Mouse (Mus musculus) heart, postnatal 36 days (tissue): ENCODE measurements around the gene Spata13. TPM values are rescaled to one million over a fixed set of nuclear protein-coding genes. Genes with fewer than 3 reads are reported as not detected.

Source experiments
- DNase-seq, 2 experiments: peaks; one replicate each; pipeline ENCODE4 v3.0.0; 2021 to 2022
- intact Hi-C: fragments of 180-260 bp; cut with DNase I; formaldehyde crosslinking; loops from one replicate; pipeline ENCODE4 v1.15.1; 2025
- total RNA-seq, 2 experiments: library from RNA; stranded (reverse); gene quantifications; 2 replicates each; pipeline ENCODE4 v1.2.3; 2021

Spata13 gene
- total RNA-seq, result 10 to 100 TPM; 13.5 to 16.4 TPM

DNA sequence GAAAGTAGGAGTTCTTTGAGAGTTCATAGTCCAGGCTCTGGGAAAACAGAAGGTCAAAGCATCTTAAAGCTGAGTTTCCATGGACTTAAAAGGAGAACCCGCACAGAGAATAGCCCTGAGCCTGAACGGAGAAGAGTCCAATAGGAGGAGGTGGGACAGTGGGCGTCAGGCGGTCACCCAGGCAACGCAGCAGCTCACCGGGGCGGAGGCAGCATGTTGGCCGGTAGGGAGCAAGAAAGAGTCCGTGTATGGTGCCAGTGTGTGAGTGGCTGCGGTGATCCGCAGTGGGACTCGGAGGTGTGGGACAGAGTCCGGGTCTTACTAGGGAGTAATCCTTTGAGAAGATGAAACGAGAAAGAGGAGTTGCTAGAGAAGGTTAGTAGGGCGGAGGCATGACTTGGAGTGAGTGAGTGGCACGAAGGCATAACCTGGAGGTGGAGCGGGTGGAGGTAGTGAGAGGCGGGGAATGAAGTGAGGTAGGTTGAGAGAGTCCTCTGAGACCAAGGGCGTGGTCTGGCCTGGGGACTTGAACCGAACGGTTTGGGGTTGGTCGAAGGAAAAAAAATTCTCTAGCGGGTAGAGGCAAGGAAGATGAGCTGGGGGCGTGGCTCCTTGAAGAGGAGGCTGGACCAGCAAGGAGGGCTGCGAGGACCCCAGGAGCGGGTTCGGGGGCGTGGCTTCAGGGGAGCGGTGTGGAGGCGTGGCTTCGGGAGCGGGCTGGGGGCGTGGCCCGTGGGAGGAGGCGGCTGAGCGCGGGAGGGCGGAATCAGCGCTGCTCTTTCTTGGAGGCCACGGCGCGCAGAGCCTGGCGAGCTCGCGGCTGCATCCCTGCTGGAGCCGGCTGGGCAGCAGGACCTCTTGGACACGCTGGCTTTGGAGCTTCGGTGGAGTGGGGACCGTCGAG is at the start of gene Spata13:
Gene Spata13, plus strand, starts transcription at position 41 of the 904 bp plus-strand sequence.
- intact Hi-C loops, result no loop called here
- DNase-seq, result peak; percentile 82 to 83

DNA sequence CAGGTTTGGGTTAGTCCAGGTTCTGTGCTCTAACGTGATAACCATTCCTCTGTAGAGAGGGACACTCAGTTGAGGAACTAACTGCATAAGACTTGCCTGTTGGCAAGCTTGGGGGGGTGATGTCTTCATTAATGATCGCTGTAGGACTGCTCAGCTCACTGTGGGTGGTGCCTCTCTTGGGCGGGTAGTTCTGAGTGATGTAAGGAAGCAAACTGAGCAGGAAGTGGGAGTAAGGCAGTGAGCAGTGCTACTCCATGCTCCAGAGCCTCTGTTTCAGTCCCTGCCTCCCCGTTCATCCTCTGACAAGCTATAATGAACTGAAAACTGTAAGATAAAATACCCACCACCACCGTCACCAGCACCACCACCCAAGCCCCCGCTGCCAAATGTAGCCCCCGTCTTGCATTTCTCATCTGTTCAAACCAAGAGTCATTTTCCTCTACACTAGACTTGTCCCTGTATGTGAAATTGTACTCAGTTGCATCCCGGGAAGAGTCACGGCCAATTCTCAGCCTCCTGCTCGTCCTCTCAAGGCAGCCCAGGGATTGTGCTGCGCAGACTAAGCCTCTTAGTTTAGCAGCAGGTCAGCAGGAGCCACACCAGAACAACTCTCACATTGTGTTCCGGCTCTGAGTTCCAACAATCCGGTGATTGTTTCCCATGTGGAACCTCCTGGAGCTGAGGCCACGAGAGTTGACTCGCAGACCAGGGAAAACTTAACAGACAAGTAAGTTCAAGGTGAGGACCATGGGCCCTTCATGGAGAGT is 46.9 kb upstream of the Spata13 start:
- intact Hi-C loops, result no loop called here
- peak in 1 of 2 experiments; percentile 16 for DNase-seq

DNA sequence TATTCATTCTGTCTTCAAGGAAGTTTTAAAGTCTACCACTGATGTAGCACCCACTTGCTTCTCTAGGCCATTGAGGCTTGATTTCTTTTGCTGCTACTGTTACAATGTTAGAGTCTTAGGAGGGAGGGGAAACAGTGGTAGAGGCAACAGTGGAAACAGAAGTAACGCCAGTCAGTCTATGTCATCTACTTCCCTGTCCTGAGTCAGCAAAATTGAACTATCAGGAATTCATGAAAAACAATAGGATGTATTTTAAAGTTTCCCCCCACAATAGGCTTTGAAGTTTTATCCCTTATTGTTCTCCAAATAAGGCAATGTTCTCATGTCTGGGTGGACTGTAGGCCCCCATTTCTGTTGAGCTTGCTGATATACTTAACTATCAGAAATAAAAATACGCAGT is 44.8 kb upstream of the Spata13 start:
- no peak for DNase-seq
- intact Hi-C loops, result no loop called here

DNA sequence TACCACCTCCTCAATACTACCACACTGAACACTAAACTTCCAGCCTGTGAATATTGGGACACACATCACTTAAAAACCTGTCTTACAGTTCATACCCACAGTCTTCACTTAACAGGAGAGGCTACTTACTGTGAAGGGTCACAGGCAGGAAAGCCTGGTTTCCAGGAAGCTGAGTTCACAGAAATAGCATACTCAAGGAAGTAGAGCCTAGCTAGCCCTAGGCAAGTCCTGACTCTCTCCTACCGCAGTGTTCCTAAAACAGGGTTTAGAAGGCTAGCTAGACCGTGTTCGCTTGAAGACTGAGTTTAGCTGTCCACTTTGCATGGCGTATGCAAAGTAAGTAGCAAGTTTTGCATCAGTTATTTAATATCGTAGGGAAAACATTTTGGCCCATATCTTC is 41.5 kb upstream of the Spata13 start:
- no peak for DNase-seq
- intact Hi-C loops, result loop anchor here (2.0 to 5.0 kb wide), 2 partner anchors 35 to 62 kb away; no protein-coding TSS in a partner anchor

DNA sequence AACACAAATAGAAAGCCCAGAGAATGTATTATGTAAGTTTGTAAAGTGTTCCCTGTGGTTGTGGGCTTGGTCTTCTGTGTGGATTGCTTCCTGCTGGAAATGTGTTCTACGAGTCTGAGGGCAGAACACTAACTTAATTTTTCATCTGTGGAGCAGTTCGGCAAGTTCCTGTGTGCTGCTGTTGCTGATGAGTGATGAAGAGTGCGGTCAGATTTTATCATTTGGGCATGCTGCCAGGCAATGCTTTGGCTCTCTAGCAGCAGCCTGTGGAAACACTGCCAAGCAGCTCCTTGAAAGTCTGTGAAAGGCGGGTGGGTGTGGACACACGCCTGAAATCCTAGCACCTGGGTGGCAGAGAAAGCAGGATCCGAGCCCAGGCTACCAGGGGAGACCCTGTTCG is 41.0 kb upstream of the Spata13 start:
- intact Hi-C loops, result loop anchor here (2.0 to 5.0 kb wide), 2 partner anchors 36 to 62 kb away; no protein-coding TSS in a partner anchor
- peak; percentile 29 for DNase-seq

DNA sequence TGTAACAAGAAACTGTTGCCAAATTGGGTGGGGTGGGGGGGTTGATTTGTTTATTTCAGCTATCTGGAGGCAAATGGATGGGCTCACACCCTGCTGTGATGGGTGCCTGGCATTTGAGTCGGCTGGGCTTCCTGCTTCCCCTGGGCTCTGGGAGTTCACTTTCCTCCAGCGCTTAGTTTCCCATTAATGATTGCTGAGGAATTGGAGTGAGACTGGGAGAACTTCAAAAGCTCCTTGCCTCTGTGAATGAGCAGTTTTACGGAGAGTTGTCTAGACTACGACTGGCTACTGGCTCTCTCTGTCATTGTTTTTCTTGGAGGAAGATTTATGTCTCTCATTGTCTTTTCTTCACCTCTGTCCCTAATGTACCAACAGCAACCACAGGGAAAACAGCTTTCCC is 36.2 kb upstream of the Spata13 start:
- intact Hi-C loops, result loop anchor here (5.0 kb wide), 1 partner anchor 40 kb away; no protein-coding TSS in a partner anchor
- DNase-seq, result no peak

DNA sequence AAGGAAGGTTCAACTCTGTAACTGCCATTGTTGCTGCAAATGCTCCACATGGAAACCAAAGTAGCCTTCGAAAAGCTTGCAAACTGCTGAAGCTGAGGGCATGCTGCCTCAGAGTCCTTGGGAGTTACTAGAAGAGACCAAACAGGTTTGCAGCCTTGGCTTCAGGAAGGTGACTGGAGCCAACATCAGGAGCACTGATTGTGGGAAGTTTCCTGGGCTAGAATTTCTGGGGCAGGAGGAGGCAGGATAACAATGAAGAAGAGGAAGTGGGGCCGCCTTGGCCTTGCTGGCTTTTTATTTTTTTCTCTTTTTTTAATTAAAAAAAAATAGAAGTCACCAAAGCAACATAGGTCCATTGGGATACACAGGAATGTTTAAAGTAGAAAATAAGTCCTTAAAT is 34.8 kb upstream of the Spata13 start:
- peak in 1 of 2 experiments; percentile 17 for DNase-seq
- intact Hi-C loops, result loop anchor here (5.0 kb wide), 1 partner anchor 38 kb away; no protein-coding TSS in a partner anchor

DNA sequence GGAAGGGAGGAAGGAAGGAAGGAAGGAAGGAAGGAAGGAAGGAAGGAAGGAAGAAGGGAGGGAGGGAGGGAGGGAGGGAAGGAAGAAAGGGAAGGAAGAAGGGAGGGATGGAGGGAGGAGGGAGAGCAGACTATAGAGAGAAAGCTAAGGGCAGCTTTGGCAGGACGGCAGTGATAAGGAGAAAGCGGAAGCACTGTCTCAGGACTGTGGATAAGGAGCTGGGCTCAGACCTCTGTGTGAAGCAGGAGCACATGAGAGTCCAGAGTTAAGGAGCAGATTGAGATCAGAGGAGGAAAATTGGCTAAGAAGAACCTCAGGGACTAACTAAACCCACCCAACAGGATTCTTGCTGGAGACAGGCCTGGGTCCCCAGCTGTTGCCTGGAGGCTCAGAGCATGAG is 28.2 kb upstream of the Spata13 start:
- intact Hi-C loops, result no loop called here
- DNase-seq, result no peak

DNA sequence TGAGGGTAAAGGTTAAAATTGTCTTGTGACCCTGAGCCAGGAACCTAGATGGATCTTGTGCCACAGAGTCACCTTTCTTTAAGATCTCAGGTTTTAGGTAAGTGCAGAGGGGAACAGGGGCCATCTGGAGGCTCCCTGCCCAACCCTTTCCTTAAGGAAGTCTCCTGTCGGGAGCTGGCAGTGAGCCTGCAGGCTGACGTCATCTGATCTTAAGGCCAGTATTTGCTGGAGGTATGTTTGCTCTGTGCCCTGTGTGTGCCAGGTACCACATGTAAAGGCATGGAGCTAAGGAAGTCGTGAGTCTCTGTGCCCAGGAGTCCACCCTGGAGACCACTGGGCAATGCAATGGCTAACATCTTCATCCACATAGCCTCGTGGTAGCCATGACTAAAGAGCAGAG is 27.6 kb upstream of the Spata13 start:
- DNase-seq, result peak; percentile 24 to 47
- intact Hi-C loops, result no loop called here

DNA sequence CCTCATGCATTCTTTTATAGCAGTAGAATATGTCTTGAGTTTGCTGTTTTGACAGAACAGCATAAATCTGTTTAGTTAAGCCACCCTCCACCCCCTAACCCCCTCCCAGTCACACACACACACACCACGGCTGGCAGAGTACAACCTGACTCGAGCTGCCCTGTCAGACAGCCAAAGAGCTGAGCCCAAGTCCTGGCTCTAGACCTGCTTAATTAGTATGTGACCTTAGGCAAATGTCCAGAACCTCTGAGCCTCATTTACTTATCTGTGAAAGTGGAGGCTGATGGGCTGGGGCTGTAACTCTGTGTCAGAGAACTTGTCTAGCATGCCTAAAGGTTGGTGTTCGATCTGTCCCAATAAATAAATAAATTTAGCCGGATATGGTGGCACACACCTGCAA is 26.1 kb upstream of the Spata13 start:
- intact Hi-C loops, result no loop called here
- no peak for DNase-seq

DNA sequence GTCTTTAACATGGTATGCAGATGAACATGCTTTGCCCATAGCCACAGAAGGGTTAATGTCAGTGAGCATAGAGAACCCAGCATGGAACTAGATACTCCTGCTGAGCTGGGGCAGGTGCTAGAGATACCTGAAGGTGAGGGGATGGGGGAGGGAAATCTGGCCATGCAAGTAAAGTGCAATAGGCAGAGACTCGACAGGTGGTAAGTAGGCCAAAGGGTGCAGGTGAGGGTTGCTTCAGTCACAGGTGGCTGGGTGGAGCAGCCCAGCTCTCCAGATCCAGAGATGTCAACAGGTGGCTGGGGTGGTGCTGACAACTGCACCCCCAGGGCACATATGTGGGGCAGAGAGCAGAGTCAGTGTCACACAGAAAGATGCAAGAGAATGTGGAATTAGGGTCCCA is 24.6 kb upstream of the Spata13 start:
- intact Hi-C loops, result no loop called here
- no peak for DNase-seq

DNA sequence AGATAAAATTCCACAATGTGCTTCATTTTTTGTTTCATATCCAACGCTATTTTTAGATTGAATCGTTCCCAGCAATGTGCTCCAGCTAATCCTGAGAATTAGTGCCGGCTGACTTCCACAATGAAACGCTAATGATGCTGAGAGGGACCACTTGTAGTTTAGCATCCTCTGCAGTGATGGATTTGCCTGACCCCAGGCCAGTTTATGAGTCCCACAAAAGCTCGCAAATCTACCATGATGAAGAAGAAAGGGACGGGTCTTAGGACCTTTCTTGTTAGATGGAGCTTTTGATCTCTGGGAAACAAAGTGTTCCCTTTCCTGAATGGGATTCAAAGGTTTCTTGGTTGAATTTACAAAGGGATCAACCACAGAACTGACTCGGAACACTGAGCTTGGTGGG is 21.1 kb upstream of the Spata13 start:
- DNase-seq, result no peak
- intact Hi-C loops, result no loop called here

DNA sequence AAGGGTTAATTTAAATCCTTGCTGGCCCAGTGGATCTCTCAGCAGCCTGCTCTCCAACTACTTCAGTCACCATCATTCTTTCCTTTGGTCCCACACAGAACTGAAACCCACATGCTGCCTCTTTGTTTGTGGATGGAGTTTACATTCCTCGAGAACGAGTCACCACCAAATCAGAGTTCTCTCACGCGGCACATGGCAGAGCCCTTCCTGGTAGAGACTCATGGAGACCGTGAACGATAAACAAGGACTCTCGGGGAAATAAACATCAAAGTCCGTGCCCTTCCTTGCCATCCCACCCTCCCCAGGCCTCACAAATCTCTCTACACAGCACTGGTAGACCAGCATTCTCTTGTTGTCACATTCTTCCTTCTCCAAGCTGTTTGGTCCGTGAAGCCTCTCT is 12.7 kb upstream of the Spata13 start:
- no peak for DNase-seq
- intact Hi-C loops, result no loop called here

DNA sequence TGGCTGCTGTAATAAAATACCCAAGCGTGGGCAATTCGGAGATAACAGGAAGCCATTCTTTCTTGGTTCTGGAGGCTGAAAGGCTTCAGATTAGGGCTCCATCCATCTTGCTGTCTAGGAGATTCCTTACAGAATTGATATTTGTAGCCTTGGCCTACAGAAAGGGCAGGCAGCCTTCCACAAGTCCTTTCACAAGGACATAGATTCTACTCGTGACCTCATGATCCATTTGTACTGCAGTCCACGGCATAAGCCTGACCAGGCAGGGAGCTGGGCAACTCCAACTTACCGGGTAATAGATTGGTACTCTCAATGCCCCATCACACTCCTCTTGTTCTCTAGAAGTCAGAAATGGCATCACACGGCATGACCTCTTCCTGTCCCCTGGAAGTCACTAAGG is 8.3 kb upstream of the Spata13 start:
- intact Hi-C loops, result no loop called here
- DNase-seq, result no peak

DNA sequence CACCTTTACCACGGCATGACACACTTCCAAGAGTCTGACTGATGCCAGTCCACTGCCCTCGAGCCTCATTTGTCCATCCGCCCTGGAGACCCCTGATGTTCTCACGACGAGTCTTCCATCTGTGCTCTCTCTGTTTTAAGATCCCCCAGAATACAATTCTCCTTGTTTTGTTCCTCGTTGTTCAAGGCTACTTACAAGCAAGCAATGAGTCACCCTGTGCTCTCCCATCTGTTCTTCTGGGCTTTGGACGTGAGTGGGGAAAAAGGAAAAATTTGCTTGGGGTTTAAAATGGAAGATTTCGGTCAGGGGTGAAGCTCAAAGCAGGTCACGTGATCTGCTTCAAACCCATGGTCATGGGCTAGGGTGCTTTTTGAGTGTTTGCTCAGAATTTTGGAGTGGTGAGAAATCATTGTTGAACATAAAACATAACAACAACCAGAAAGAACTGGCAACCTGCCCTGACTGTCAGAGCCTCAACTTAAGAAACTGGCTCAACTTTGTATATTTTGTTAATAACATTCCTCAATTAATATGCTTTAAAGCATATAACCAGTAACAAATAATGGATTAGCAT is 3.8 kb upstream of the Spata13 start:
- intact Hi-C loops, result no loop called here
- no peak for DNase-seq

DNA sequence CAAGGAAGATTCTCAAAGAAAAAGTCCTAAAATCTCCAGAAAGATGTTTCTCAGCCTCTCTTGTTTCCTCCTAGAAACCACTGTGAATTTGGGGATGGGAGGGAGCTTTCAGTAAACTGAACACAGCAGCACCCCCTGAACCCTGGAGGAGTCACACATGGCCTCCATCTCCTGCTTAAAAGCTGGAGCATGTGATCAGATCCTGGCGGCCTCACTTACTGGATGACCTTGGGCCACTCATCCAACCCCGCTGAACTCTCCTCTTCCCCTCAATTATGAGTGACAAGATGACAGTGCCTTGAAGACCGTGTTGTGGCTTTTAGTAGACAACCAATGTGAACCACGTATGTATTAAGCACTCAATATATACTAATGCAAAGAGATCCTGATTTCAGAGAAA is 2.8 kb upstream of the Spata13 start:
- intact Hi-C loops, result no loop called here
- no peak for DNase-seq

DNA sequence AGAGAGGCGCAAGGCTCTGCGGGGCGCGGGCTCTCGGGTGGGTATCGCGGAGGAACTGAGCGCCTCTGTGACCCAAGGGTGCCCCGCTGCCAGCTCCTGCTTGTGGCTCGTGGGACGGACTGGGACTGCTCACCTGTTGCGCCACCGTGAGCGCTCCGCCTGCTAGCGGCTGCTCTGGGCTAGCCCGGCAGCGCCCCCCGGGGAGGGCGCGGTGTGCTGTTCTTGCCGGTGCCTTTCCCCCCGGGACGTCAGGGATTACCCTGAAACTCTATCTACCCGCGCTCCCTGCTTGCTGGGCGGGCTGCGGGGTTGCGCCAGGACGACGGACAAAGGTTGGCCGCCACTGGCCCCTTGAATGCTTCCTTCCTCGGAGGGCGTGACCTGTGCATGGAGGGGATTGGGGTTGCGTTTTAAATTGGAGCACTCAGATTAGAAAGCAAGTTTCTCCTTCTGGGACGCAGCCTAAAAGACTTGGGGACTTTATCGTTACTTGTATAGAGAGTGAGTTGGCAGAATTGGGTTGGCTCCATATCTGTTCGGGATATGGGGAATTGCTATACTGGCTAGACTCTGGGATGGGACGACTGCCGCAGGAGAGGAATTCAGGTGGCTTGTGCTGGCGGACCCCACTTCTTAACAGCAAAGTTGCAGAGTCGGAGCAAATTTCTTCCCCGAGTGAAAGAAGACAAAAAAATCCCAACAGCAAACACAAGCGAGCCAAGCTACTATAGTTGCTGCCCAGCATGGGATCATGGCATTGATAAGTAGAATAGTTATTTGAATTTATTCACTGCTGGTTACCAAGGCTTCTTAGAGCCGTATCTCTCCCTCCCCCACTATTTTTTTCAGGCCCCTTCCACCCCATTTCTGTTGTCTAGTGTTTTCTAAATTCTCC is 1.3 kb downstream of the Spata13 start:
- peak in 1 of 2 experiments; percentile 40 for DNase-seq
- intact Hi-C loops, result loop anchor here (5.0 kb wide), 3 partner anchors 38 to 108 kb away; no protein-coding TSS in a partner anchor

DNA sequence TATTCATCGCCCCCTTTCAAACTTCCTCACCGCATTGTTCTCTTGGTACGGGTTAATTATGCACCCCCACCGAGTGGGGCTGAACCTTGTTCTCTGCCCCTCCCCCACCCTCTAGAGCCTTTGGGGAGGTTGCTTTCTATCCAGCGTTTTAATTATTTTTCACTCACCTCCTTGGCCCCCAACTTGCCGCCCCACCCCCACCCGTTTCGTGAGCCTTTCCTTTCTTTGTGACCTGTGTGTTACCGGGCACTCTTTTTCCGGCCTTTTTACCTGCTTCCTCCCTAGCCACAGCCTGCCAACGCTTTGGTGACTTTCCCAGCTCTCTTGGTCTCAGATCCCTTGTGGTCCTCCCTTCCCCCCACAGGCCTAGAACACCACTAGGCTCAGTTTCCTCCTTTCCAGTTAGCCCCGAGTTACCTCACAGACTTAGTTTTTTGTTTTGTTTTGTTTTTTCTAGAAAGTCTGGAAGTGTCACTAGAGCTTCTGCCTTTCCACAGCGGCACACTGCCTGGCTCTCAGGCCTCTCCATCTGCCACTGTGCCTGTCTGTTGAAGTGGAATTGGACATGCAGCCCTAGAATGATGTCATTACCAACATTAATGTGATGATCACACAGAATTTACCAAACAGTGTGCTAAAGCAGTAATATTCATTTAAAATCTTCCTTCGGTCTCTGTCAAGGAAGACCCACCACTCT is 2.3 kb downstream of the Spata13 start:
- no peak for DNase-seq
- intact Hi-C loops, result loop anchor here (2.0 to 5.0 kb wide), 4 partner anchors 39 to 109 kb away; no protein-coding TSS in a partner anchor

DNA sequence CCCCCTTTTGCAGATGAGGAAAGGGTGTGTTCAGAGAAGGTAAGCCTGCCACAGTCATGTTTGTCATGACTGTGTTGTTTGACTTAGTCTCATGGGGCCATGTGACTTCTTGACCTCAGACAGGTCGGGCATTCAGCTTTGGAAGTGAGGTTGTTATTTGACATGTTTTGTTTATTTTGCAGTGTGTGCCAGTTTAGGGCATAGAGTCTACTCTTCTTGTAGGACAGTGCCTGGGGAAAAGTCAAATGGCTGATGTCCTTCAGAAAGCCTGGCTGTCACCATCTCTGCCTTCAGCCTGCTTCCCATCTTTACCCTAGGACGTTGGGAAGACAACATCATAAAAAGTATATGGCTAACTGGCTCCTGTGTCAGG is 2.8 kb downstream of the Spata13 start:
- DNase-seq, result no peak
- intact Hi-C loops, result loop anchor here (2.0 to 5.0 kb wide), 4 partner anchors 39 to 109 kb away; no protein-coding TSS in a partner anchor
